Mouse (Mus musculus) CD4-positive, CD25-positive, alpha-beta regulatory T cell, adult 2 months (primary cell): Measurements from ENCODE around the gene Slc25a3.

ENCODE experiments used
- DNase-seq: peaks from one replicate; pipeline ENCODE4 v3.0.0-alpha.2; 2012; ENCODE audit warnings: low read depth, low spot score

The Slc25a3 gene

DNA sequence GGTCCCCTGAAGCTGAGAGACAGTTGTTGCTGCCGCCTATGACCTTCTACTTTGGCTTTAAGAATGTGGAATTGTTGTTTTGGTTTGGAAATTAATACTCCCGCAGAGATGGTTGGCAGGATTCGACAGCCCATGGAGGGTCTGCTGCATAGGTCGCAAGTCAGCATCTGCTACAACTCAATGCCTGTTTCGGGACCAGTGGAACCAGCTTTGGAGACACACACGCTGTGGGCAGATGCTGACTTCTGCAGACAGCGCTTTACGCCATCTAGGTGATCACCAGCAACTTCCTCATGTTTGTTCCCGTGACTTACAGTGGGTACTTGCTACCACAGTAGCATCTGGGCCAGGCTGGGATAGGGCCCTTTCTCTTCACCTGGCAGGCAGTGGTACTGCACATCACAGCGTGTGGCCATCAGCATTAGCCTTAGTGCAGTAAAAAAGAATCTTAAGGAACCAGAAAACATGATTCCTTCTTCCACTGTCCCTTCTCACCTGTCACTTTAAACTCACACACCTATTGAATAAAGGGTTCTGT, 18.9 kb upstream of the Slc25a3 start:
- DNase-seq = peak; percentile 36

GRCm38 (mm10) chr10:91141564-91141963, 17.7 kb upstream of the Slc25a3 start:
- DNase-seq = peak; percentile 78

DNA sequence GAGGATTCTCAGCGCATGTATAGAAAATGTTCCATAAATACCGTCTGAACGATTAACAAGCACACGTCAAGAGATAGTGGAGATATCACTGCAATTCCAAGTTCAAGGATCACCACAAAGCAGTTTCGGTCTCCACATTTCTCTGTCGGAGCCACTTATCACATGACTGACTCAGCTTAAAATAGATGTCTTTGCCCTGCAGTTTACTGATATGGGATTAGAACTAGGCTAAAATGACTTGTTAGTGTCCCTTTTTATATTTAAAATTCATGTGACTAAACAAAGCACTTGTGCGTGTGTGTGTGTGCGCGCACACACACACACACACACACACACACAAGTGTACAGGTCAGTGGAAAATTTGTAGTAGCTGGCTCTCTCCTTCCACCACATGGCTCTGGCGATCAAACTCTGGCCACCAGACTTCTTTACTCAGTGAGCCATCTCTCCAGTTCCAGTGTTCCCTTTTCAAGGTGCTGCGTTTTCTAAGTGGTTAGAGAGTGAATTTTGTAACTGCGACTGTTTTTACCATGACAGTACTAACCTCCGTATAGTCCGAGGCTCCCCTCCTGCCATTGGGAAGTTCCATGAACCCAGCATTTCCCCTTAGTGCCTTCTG, 15.4 kb upstream of the Slc25a3 start:
- no peak for DNase-seq

GRCm38 (mm10) chr10:91138317-91138716, 14.5 kb upstream of the Slc25a3 start:
- peak; percentile 48 for DNase-seq

GRCm38 (mm10) chr10:91137400-91137799, 13.5 kb upstream of the Slc25a3 start:
- DNase-seq = no peak

GRCm38 (mm10) chr10:91135302-91135972, 11.6 kb upstream of the Slc25a3 start:
- DNase-seq = no peak

DNA sequence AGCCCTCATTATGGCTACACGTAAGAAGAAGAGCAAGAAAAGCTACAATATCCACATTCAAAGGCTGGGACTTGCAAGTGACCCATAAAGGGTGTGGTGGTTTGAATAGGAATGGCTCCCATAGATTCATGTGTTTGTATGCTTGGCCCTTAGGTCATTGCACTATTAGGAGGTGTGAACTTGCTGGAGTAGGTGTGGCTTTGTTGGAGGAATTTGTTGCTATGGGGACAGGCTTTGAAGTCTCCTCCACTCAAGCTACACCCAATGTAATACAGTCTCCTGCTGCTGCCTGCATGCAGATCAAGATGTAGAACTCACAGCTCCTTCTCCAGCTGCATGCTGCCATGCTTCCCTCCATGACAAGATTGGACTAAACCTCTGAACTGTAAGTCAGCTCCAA, 7.7 kb upstream of the Slc25a3 start:
- no peak for DNase-seq

GRCm38 (mm10) chr10:91130792-91131191, 6.9 kb upstream of the Slc25a3 start:
- no peak for DNase-seq

DNA sequence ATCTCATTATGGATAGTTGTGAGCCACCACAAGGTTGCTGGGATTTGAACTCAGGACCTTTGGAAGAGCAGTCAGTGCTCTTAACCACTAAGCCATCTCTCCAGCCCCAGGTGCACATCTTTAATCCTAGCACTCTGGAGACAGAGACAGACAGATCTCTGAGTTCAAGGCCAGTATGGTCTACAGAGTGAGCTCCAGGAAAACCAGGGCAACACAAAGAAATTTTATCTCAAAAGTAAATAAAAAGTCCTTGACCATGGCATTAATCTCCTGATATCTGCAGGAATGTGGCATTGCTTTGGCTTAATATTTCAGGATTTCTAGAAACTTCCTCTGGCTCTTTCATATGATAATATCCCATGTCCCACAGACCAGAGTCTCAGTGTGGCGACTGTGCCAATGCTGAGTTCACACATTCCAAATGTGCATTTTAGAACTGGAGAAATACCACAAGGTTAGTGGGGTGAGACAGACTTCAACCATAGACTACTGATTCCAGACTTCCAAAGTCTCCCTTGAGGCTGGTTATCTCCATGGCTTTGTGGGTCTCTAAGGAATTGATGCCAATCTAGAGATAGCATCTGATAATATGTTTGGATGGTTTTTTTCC, 4.8 kb upstream of the Slc25a3 start:
- DNase-seq = no peak

GRCm38 (mm10) chr10:91127395-91127794, 3.5 kb upstream of the Slc25a3 start:
- DNase-seq = no peak

GRCm38 (mm10) chr10:91126618-91127355, 2.9 kb upstream of the Slc25a3 start:
- DNase-seq = no peak

GRCm38 (mm10) chr10:91123281-91123827, 505 bp downstream of the Slc25a3 start:
- DNase-seq = no peak

GRCm38 (mm10) chr10:91122646-91123045, 1.2 kb downstream of the Slc25a3 start:
- DNase-seq = peak; percentile 50

- DNase-seq = peak; percentile 17
Measured at GRCm38 (mm10) chr10:91116958-91117357, 6.9 kb downstream of the Slc25a3 start.

- no peak for DNase-seq
Measured at GRCm38 (mm10) chr10:91109841-91110240, 14.0 kb downstream of the Slc25a3 start.

- DNase-seq = no peak
Measured at GRCm38 (mm10) chr10:91105981-91106380, 17.9 kb downstream of the Slc25a3 start.

DNA sequence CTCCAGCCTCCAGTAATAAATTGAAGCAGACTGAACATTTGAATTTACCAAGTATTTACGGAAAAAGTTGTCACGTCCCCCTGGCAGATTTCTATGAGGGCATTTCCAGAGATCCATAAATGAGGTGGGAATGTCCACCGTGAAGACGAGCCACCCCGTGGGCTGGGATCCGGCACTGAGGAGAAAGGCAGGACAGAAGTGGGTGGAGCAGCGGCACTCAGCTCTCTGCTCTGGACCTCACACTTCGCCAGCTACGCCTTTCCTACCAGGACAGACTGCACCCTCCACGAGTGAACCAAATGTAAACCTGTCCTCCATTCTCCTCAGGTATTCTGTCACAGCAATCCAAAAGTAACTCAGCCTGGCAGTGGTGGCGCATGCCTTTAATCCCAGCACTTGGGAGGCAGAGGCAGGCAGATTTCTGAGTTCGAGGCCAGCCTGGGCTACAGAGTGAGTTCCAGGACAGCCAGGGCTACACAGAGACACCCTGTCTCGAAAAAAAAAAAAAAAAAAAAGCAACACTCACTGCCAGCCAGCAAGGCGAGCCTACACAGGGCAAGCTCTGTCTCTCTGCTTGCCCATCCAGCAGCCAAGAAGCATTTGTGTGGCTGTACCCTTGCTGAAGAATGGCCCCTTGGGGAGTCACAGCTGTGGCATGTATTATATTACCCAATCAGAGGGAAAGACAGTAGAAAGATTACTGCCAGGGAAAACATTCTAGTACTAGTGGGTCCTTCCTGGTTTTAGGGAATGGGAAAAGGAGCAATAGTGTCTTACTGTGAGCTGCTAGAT, 20.9 kb downstream of the Slc25a3 start:
- no peak for DNase-seq

- DNase-seq = no peak
Measured at GRCm38 (mm10) chr10:91101936-91102335, 21.9 kb downstream of the Slc25a3 start.

DNA sequence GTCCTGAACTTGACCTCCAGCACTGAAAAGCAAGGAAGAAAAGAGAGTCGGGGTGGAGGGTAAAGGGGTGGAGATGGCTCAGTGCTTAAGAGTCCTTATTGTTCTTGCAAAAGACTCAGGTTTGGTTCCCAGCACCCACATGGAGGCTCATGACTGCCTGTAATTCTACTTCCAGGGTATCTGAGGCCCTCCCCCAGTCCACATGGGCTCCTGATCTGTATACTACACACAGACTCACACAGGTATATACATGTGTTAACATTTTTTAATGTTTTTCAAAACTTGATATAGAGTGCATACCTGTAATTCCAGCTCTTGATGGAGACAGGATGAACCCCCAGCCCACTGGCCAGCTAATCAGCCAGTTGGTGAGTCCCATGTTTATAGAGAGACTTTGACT, 23.8 kb downstream of the Slc25a3 start:
- DNase-seq = no peak

DNA sequence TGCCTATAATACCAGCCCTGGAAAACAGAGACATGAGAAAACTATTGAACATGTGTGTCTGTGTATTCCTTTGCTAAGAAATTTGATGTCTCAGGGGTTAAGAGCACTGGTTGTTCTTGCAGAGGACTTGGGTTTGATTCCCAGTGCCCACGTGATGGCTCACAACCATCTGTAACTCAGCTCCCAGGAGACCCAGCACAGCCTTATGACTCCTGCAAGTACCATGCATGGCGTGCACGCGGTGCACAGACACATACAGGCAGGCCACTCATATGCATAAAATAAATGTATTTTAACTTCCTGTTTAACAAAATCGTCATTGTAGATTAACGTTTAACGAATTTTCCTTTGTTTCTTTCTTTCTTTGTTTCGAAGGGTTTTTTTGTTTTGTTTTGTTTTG, 25.8 kb downstream of the Slc25a3 start:
- DNase-seq = no peak
